Mouse (Mus musculus) left cerebral cortex, adult 8-10 months (tissue): ENCODE measurements around the gene Apol9b. TPM values are rescaled to one million over a fixed set of nuclear protein-coding genes. Genes with fewer than 3 reads are reported as not detected.
"Not testable (repeated sequence)": the region's sequence is repeated elsewhere in the genome, so short reads cannot be mapped to it uniquely, and the experiment has no call there.

Source experiments
- DNase-seq, 2 experiments: peaks; one replicate each; pipeline ENCODE4 v3.0.0; 2022; ENCODE audit warnings: low spot score in 2 of 2
- total RNA-seq, 4 experiments: library from RNA; stranded (reverse); gene quantifications; 2 replicates each; pipeline ENCODE4 v1.2.4; 2022

Gene Apol9b
- total RNA-seq, result not detected

DNA sequence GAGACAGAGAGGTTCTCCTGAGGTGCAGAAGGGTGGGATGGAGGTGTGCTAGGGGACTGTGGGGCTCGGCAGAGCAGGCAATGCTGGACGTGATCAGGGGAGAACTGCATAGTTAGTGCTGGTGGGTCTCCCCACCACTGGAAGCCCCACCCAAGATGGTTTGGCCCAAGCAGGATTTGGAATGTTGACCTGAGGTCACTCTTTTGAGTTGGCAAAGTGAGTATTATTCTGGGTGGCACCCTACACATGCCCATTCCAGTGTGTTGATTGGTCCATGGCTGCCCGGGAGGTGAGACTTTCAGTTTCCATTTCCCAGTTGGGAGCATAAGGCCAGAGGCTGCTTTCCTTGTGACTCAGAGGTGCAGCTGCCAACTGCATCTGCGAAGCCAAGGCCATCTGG is at the start of gene Apol9b:
TSS of gene Apol9b (plus strand) at position 301 of the 400 bp plus-strand sequence.
- not testable (repeated sequence) for DNase-seq

DNA sequence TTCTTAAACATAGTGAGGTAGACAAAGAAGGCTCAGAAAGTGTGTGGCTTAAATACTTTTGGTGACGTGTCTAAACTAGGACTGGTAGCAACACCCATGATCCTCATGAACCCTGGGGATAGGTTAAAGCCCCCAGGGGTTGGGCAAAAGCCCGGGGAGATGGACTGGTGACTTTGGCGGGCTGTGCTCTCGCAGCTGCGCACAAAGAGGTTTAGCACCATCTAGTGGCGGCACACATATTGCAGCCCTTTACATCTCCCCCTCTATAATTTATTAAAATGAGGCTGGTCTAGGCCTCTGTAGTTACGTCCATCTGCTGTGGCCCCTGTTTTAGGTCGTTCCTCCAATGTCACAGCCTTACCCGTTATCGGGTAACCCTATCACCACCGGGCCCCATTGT is 44.9 kb upstream of the Apol9b start:
- DNase-seq, result peak in 1 of 2 experiments; percentile 14

DNA sequence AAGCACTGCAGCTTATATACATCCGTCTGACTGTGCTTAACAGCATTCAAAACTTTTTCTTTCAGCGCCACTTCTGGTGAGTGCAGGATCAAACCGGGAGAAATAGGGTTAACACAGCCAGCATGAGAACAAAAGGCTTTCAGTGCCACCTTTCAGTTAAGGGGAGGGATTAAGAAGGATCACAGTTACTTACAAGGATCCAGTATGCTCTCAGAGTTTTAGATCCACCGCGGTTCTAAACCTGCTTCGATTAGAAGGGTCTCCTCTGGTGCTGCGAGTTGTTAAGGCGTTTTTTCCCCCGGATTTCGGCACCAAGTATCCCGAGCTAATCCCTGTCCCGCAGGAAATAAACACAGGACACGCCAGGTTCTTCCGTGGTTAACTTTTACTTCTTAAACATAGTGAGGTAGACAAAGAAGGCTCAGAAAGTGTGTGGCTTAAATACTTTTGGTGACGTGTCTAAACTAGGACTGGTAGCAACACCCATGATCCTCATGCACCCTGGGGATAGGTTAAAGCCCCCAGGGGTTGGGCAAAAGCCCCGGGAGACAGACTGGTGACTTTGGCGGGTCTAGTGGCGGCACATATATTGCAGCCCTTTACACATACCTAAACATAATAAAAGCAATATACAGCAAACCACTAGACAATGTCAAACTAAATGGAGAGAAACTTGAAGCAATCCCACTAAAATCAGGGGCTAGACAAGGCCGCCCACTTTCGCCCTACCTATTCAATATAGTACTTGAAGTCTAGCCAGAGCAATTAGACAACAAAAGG is 37.1 kb upstream of the Apol9b start:
- DNase-seq, result not testable (repeated sequence)

DNA sequence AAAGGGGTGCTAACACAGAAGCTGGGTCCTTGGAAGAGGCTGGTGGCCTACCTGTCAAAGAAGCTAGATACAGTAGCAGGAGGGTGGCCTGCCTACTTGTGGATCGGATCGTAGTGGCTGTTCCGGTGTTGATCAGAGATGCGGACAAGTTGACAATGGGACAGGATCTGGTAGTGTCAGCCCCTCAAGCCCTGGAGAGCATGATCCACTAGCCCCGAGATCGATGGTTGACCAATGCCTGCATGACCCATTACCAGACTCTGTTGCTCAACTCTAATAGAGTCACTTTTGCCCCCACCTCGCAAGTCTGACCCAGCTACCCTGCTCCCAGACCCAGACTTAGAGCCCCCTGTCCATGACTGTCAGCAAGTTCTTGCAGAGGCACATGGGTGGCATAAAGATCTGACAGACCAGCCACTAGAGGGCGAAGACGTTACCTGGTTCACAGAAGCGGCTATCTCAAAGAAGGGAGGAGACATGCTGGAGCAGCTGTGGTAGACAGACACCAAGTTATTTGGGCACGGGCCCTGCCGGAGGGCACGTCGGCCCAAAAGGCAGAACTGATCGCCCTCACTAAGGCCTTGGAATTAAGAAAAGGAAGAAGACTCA is 34.0 kb upstream of the Apol9b start:
- not testable (repeated sequence) for DNase-seq

DNA sequence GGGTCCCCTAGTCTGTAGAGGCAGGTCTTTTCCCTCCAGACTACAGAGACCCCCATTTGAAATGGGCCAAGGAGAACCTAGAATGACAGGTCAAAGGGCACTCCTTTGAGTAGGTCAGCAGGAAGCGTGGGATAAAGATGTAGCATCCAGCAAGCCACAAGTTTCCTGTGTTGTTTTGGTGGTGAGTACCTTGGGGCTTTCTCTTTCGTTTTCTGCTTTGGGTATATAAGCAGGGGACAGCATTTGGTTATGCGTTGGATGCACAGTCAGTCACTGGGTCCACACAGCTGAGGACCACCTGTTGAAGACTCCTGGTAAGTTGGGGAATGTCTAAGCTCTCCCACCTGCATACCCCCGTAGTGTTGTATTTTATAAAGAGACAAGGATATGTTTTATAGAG is 30.2 kb upstream of the Apol9b start, which contains the start of gene Apol7e:
TSS of gene Apol7e (plus strand) at position 202 of the 400 bp plus-strand sequence.
- not testable (repeated sequence) for DNase-seq

DNA sequence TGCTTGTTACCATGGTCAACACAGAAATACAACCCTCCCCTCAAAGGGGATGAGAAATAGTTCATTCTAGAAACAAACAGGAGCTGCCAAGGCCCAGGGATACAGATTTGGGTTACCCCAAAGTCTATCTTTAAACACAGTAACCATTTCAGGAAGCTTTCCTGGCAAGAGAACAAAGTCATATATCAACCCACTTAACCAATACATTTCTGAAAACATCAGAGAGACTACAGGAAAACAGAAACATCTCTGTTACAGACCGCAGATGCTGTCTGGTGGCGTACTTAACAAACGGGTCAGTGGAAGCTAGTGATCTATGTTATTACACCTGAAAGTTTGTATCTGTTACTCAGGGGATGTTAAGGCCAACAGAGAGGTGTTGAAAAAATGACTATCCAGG is 23.5 kb upstream of the Apol9b start:
- not testable (repeated sequence) for DNase-seq

DNA sequence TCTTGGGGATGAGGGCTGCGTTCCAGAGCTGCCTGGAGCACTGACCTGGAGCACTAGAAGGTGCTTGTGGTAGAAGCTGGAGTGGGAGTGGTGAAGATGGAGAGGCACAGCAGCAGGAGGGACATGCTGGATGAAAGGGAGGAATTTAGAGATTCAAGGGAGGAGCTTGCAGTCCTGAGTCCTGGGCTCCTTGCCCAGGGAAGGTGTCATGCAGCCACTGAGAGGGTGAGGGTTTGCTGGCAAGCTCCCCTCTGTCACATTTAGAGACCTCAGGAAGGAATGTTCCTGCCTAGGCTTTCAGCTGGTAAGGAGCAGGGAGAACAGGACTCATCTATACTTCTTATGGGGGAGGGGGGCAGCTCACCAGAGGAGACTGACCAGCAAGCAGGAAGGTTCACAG is 19.9 kb upstream of the Apol9b start:
- not testable (repeated sequence) for DNase-seq

DNA sequence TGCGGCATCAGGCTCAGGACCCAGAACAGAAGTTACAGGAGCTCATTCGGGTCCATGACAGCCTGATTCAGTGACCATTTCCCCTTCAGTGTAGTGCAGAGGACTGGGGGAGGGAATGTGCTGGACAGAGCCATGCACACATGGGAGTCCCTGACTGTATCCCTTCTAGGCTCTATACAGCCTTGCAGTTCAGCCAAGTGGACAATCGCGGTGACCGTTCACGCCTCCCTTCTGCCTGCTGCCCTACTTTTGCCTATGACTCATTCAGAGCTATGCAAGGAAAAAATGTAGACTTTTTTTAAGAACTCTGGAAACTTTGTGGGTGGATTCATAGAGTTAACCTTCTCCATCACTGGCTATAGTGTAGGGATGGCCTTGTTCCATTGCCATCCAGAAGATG is 10.6 kb upstream of the Apol9b start:
- not testable (repeated sequence) for DNase-seq

DNA sequence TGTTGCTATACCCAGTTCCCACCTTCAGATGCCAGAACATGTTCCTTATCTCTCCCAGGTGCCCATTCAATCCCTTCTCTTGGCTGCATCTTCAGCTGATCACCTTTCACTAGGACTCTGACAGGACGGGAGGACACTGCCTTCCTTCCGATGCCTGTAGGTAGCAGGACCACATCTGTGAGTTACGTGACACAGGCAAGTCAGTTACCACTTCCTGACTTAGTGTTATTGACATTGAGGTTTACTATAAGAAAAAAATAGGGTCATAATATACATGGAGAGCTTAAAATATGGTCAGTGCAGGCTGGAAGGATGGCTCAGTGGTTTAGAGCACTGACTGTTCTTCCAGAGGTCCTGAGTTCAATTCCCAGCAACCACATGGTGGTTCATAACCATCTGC is 7.3 kb upstream of the Apol9b start:
- not testable (repeated sequence) for DNase-seq

DNA sequence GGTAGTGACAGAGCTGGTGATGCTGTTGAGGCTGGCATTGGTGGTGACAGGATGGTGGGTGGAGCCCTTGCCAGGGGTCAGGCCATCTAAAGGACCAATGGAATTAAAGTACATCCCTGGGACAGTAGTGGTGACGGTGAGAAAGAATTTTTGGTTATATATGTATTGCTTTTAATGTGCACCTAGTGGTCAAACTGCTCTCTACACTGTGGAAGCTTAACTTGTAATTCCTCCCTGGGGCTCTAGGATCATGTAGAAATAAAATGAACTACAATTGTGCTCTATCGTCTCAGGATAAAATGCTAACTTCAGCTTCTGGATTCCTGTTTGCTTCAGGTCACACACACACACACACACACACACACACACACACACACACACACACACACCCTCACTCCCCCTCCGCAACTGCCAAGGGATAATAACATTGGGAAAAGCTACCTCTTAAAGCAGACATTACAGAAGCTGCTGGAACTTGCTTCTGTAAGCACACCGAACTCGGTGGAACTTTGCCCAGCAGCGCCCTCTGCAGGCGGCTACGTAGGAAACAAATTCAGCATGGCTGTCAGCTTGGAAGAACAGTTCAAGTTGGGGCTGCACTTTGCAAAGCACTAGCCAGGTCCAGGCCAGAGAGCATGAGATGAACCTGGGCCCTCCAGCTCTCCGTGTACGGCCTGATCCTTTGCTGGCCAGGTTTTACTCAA is 4.5 kb upstream of the Apol9b start:
- not testable (repeated sequence) for DNase-seq

DNA sequence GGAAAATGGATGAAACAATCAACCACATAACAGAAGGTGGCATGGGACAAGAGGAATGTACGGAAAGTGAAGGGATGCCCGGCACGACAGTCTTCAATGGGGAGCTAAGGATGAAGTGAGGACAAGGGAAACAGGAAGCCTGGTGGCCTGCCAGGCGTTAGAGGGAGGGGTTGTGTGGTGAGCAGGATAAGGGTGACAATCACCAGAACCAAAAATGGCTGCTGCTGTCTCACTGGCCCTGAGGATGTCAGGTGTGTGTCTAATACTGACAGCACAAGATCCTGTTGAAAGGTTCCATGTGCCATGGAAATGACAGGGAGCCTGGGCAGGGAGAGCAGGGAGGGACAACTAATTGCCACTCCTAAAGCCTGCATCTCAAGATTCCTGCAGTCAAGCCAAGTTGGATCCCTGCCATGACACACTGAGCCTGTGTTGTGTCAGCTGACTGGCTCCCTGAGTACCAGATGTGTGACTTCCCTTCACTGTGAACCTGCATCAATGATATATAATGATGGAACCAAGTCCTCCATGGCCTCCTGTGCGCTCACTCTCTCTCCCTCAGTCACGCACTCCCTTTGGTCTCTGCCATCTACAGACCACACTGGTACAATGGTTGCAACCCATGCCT is 3.3 kb upstream of the Apol9b start:
- DNase-seq, result not testable (repeated sequence)

DNA sequence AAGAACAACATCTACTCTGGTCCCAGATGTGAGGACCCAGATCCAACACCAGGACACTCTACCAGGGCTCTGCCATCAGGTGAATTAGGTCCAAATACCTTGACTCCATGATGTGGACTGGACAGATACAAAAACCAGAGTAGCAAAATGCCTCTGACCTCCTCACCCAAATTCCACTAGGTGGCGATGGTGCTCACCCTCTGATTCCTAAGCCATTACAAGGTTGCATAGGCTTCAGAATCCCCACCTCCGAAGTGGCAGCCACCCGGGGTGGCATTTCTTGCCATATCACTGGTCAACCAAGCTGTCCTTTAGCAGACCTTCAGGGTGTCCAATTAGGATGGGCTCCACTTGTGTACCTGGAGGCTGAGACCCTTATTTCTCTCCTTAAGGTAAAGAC is 1.7 kb upstream of the Apol9b start:
- not testable (repeated sequence) for DNase-seq

DNA sequence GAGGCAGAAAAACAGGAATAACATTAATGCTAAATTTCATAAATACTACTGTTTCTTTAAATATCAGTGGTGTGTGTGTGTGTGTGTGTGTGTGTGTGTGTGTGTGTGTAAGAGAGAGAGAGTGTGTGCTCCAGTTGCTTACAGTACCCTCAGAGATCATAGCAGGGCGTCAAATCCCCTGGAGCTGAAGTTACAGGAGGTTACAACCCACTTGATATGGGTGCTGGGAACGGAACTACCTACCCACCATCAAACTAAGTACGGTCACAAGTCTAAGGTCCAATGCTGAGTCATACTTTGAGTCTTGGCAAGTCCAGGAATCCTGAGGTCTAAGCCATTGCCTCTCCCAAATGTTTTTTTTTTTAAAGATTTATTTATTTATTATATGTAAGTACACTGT is 1.1 kb upstream of the Apol9b start:
- DNase-seq, result not testable (repeated sequence)

DNA sequence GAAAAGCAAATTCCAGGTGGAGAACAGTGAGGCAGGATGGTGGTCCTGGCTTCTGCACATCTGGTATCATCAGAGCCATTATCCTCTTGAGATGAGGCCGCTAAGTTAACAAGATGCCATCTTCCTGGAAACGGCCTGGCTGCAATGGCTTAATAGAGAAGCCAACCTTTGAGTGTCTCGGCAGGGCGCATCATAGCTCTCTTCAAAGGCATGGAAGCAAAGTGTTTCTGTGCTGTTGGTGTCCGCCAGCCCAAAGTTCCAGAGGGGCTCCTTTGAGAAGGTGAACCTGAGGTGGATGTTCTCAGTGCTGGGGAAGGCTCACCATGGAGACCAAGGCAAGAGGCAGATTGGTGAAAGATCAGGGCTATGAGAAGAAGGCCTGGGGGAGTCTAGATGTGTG is 2.8 kb downstream of the Apol9b start:
- no peak for DNase-seq

DNA sequence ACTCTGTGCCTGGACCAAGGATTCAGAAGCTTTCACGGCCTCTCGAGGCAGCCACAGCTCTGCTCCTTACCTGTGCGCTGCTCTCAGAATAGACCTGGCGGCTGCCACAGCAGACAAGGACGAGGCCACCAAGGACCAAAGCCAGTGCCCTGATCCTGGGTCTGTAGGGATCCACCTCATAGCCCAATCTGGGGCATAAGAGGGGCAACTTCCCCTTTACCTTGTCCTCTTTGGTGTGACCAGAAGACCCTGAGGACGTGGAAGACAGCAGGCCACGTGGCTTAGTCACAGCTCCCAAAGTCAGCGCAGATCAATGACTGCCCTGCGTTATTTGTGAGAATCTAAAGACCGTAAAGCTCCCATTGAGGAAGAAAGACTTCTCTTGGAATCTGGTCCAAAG is 4.0 kb downstream of the Apol9b start:
- DNase-seq, result not testable (repeated sequence)

DNA sequence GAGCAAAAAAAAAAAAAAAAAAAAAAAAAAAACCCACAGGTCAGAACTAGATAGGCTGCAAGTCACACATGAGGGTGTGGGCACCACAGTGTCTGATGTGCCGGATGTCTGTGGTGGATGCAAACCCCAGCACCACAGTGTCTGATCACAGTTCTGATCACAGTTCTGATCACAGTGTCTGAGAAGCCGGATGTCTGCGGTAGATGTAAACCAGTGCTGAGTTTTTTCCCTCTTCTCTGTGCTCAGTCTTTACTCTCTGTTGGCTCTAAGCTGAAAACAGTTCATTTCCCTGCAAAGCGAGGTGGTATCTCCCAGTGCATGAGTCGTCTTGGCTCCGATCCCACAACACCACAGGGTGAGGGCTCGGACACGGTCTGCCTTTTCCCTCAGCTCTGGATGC is 4.5 kb downstream of the Apol9b start:
- DNase-seq, result not testable (repeated sequence)

DNA sequence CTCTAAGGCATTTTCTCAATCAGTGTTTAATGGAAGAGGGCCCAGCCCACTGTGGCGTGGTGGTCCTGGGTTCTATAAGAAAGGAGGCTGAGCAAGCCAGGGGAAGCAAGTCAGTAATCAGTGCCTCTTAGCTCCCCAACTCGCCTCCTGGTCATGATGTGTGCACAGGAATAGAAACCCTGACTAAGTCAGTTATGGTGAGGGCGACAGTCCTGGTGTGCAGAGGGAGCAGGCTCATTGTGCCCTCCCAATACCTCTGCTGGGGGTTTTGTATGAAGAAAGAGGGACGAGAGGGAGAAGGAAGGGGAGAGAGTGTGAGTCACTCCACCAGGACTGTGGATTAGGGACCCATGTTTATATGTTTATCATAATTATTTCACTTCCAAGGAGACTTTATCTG is 5.1 kb downstream of the Apol9b start:
- not testable (repeated sequence) for DNase-seq

DNA sequence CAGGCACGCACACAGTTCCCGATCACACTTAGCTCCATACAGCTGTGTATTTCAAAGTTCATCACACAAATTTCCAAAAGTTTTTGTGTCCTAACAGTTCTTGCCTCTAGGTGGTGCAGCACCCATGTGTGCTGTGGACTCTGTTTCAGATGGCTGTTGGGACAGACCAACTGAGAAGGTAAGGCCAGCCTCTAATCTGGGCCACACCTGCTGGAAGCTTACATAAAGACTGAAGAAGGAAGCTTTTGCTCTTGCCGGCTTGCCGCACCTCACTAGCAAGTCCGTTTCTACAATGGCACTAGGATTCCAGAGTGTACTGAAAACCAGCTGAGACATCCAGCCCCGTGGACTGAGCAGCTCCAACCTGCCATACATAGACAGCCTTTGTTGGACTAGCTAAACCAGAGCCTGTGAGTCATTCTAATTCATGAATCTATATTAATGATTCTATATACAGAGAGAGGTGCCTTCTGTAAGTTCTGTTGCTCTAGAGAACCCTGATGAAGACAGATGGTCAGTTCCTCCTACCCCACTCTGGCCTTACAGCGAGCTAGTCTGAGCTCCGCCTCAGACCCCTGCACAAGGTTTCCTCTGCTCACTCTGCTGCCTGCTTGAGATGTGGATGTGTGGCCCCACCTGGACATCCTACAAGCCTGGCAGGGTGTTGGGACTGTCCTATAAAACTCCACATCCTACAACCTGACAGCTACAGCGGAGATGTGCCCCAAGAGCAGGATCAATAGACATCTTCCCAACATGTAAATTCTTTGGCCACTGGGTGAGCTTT is 11.9 kb downstream of the Apol9b start:
- DNase-seq, result no peak

DNA sequence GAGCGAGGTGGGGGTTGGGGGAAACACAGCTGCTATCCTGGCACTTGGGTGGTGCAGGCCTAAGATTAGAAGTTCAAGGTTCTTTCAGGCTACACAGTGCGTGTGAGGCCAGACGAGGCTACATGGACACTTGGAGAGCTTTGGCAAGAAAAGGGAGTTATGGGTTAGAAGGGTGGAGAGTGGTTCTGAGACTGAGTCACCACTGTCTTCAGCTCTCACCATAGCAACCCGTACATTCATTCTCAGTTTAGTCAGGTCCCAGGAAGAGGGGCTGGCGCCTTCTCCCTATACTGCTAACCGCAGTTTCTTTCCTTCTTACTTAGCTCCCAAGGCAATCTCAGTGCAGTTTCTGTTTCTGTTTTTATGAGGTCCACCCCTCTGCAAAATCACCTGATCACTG is 12.7 kb downstream of the Apol9b start:
- DNase-seq, result not testable (repeated sequence)

DNA sequence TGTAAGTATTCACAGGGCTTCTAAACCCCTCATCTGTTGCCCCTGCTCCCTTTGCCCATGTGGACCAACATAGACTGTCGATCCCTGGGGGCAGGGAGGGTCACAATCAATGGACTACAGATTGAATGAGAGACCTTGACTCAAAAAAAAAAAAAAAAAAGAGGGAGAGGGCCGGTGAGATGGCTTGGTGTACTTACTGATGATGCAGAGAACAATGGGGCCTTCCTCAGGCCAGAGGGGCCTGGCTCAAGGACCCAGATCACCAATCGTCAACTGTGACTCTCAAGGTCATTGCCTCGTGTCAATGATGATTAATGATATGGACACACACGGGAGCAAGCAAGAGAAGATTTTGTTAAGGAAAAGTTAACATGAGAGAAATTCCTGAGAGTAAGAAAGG is 15.8 kb downstream of the Apol9b start:
- no peak for DNase-seq

DNA sequence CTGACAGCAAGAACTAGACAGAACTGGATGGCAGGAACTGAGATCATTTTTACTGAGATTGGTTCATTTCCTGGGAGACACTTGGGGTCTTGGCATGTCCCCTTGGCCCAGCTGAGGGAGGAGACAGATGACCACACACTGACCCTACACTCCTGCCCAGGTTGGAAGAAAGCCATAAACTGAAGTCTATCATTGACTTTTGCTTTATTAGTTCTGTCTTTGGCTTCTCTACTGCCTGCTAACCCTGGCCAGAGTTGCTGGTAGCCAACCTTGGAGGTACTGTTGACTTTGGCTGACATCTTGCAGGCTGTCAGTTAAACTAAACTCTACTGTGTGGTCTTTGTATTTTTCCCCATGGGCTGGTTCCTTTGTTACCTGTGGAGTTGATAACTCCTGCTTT is 16.2 kb downstream of the Apol9b start:
- no peak for DNase-seq
